Mouse (Mus musculus): ENCODE data around the gene Apex1.

- TF ChIP-seq ZC3H11A (IDR thresholded peaks at IDR 0.05; ENCODE audit: low read depth, low read length): no peak
- no peak for TF ChIP-seq POLR2A (IDR thresholded peaks at IDR 0.05; ENCODE audit: control insufficient read depth in 1 of 2, insufficient read depth in 1 of 2, low read depth in 1 of 2, low read length in 2 of 2, poor library complexity in 1 of 2)
- TF ChIP-seq POLR2AphosphoS2 (IDR thresholded peaks at IDR 0.05; ENCODE audit: low read length): no peak
- no peak for TF ChIP-seq MEF2A (IDR thresholded peaks at IDR 0.05; ENCODE audit: extremely low read depth, insufficient replicate concordance, low read depth, low read length, poor library complexity, severe bottlenecking)
- TF ChIP-seq CHD1 (IDR thresholded peaks at IDR 0.05; ENCODE audit: low read depth, low read length): no peak
- TF ChIP-seq USF2 (IDR thresholded peaks at IDR 0.05; ENCODE audit: borderline replicate concordance in 1 of 2, insufficient read depth in 1 of 2, low read depth in 1 of 2, low read length in 2 of 2): no peak
These were observed 20.0 kb upstream of the Apex1 start for GRCm38 (mm10) chr14:50904828-50905129.
